Mouse (Mus musculus): ENCODE measurements around the gene Map1s.

GRCm38 (mm10) chr8:70949847-70950246 lies 44.1 kb downstream of the Map1s start:
- TF ChIP-seq CTCF (IDR thresholded peaks at IDR 0.05; ENCODE audit: low read depth, low read length) (peak; percentile 48), POLR2A (IDR thresholded peaks at IDR 0.05; ENCODE audit: borderline replicate concordance, low read depth, low read length) (no peak)
